Mouse (Mus musculus): ENCODE data around the gene Cdx2. TPM values are rescaled to one million over a fixed set of nuclear protein-coding genes. Genes with fewer than 3 reads are reported as not detected.

Gene Cdx2
- total RNA-seq, 2 experiments from 2014 or later: not detected

GRCm38 (mm10) chr5:147261899-147262541 is 45.0 kb downstream of the Cdx2 start:
- DNase-seq (ENCODE audit: low spot score in 2 of 2): no peak

- no peak for DNase-seq (ENCODE audit: low spot score in 2 of 2)
Measured at GRCm38 (mm10) chr5:147260778-147261177, 46.3 kb downstream of the Cdx2 start.

GRCm38 (mm10) chr5:147260189-147260588 is 46.9 kb downstream of the Cdx2 start:
- DNase-seq (ENCODE audit: low spot score in 2 of 2): no peak

Small RNAs within 50 kb of the gene (microRNA-seq; reads per million reads assigned to microRNA genes)
- 1.4 to 3.1 reads per million in 2 experiments for gene Mir7k (ENCODE audit: borderline number of aligned reads in 2 of 2)

Other genes with a start within 250 kb of the Cdx2 start
- 10 to 100 TPM; 10.2 to 11.5 TPM for gene Lnx2, start 230.7 kb downstream of the Cdx2 start, total RNA-seq (2021)
- gene Polr1d, start 230.2 kb downstream of the Cdx2 start, total RNA-seq (2021): 100 to 1,000 TPM; 128 to 132 TPM
- not detected for gene Gsx1, start 118.6 kb downstream of the Cdx2 start, total RNA-seq (2021)
- gene Pdx1, start 37.3 kb downstream of the Cdx2 start, total RNA-seq (2021): not detected
- 1 to 10 TPM in 1 of 2 experiments, not detected in 1; 1.1 TPM for gene Urad, start 15.2 kb upstream of the Cdx2 start, total RNA-seq (2021)
- gene Flt3, start 93.2 kb upstream of the Cdx2 start, total RNA-seq (2021): under 1 TPM; 0.43 to 0.58 TPM
- gene Pan3, start 122.9 kb upstream of the Cdx2 start, total RNA-seq (2021): 10 to 100 TPM; 74.2 to 86.4 TPM

Measured in adrenal gland, adult 18-20 months (tissue).